Mouse (Mus musculus): ENCODE results near the gene Cd3e. TPM values are rescaled to one million over a fixed set of nuclear protein-coding genes. Genes with fewer than 3 reads are reported as not detected.
A peak's percentile ranks its signal among the peaks of the same experiment; 100 is the strongest.
"Not testable (repeated sequence)": the region's sequence is repeated elsewhere in the genome, so short reads cannot be mapped to it uniquely, and the experiment has no call there.

Gene Cd3e
- polyA plus RNA-seq, 1 experiment from 2014 or later: not detected

- Histone ChIP-seq H3K4me2 (replicated peaks; ENCODE audit: low read depth, low read length) (no peak overlapping the region), H3K36me3 (ENCODE audit: control insufficient read depth, insufficient read depth, low read length) (no peaks in the 10 kb centered on the region), H3K9me3 (ENCODE audit: control insufficient read depth, low read length) (no peaks in the 10 kb centered on the region), H3K27me3 (ENCODE audit: control insufficient read depth, insufficient read depth, low read length) (peaks cover 3% of the 10 kb centered on the region; the same call in 1 of the 2 replicates), H3K27ac (ENCODE audit: low read depth, low read length) (no peak overlapping the region), H3K4me1 (ENCODE audit: control insufficient read depth, insufficient read depth, low read length) (no peaks in the 10 kb centered on the region), H3K4me3 (ENCODE audit: low read length) (no peak overlapping the region), H3K9ac (ENCODE audit: low read depth, low read length) (no peak overlapping the region)
- ATAC-seq (ENCODE audit: low FRiP score, low TSS enrichment): no peak
- 79% methylated on average over 7 of the region's 7 CpGs for WGBS
These were observed 29.6 kb downstream of the Cd3e start for GRCm38 (mm10) chr9:44979806-44980205.

- Histone ChIP-seq H3K9ac (ENCODE audit: low read depth, low read length) (no peak overlapping the region), H3K27me3 (ENCODE audit: control insufficient read depth, insufficient read depth, low read length) (peaks cover 11% of the 10 kb centered on the region; the same call in 1 of the 2 replicates), H3K36me3 (ENCODE audit: control insufficient read depth, insufficient read depth, low read length) (no peaks in the 10 kb centered on the region), H3K4me3 (ENCODE audit: low read length) (no peak overlapping the region), H3K9me3 (ENCODE audit: control insufficient read depth, low read length) (no peaks in the 10 kb centered on the region), H3K4me2 (replicated peaks; ENCODE audit: low read depth, low read length) (no peak overlapping the region), H3K4me1 (ENCODE audit: control insufficient read depth, insufficient read depth, low read length) (no peaks in the 10 kb centered on the region), H3K27ac (ENCODE audit: low read depth, low read length) (no peak overlapping the region)
- no peak for ATAC-seq (ENCODE audit: low FRiP score, low TSS enrichment)
- WGBS: 70% methylated on average over 6 of the region's 6 CpGs
These were observed 31.6 kb downstream of the Cd3e start for GRCm38 (mm10) chr9:44977813-44978212.

GRCm38 (mm10) chr9:44969450-44969849, 40.0 kb downstream of the Cd3e start:
- peaks cover 12% of the 10 kb centered on the region; the same call in 1 of the 2 replicates for H3K27me3 ChIP-seq (ENCODE audit: control insufficient read depth, insufficient read depth, low read length)
- H3K27ac ChIP-seq (ENCODE audit: low read depth, low read length): no peak overlapping the region
- H3K4me3 ChIP-seq (ENCODE audit: low read length): no peak overlapping the region
- H3K9me3 ChIP-seq (ENCODE audit: control insufficient read depth, low read length): no peaks in the 10 kb centered on the region
- no peak overlapping the region for H3K4me2 ChIP-seq (replicated peaks; ENCODE audit: low read depth, low read length)
- no peak for ATAC-seq (ENCODE audit: low FRiP score, low TSS enrichment)
- H3K9ac ChIP-seq (ENCODE audit: low read depth, low read length): no peak overlapping the region
- H3K4me1 ChIP-seq (ENCODE audit: control insufficient read depth, insufficient read depth, low read length): peaks cover 11% of the 10 kb centered on the region
- WGBS: 69% methylated on average over 1 of the region's 1 CpGs
- no peaks in the 10 kb centered on the region for H3K36me3 ChIP-seq (ENCODE audit: control insufficient read depth, insufficient read depth, low read length)

GRCm38 (mm10) chr9:44967763-44968162, 41.7 kb downstream of the Cd3e start:
- not testable (repeated sequence) for ATAC-seq (ENCODE audit: low FRiP score, low TSS enrichment); H3K36me3 ChIP-seq (ENCODE audit: control insufficient read depth, insufficient read depth, low read length)

GRCm38 (mm10) chr9:44966815-44967242, 42.6 kb downstream of the Cd3e start:
- Histone ChIP-seq H3K4me3 (ENCODE audit: low read length) (no peak overlapping the region), H3K4me1 (ENCODE audit: control insufficient read depth, insufficient read depth, low read length) (peaks cover 14% of the 10 kb centered on the region), H3K9me3 (ENCODE audit: control insufficient read depth, low read length) (no peaks in the 10 kb centered on the region), H3K36me3 (ENCODE audit: control insufficient read depth, insufficient read depth, low read length) (peaks cover 6% of the 10 kb centered on the region; the same call in 1 of the 2 replicates), H3K9ac (ENCODE audit: low read depth, low read length) (no peak overlapping the region), H3K27ac (ENCODE audit: low read depth, low read length) (no peak overlapping the region), H3K27me3 (ENCODE audit: control insufficient read depth, insufficient read depth, low read length) (0 out of 2 replicates have a peak, but pooled peaks cover 3% of the 10 kb centered on the region), H3K4me2 (replicated peaks; ENCODE audit: low read depth, low read length) (no peak overlapping the region)
- peak; percentile 43; the same call in 1 of the 2 replicates for ATAC-seq (ENCODE audit: low FRiP score, low TSS enrichment)
- WGBS: 25% methylated on average over 3 of the region's 3 CpGs

More at GRCm38 (mm10) chr9:44967763-44968162, 41.7 kb downstream of the Cd3e start:
- not testable (repeated sequence) for H3K4me3 ChIP-seq (ENCODE audit: low read length); H3K9me3 ChIP-seq (ENCODE audit: control insufficient read depth, low read length); H3K27ac ChIP-seq (ENCODE audit: low read depth, low read length); H3K4me2 ChIP-seq (replicated peaks; ENCODE audit: low read depth, low read length); H3K9ac ChIP-seq (ENCODE audit: low read depth, low read length); H3K27me3 ChIP-seq (ENCODE audit: control insufficient read depth, insufficient read depth, low read length)
- 82% methylated on average over 5 of the region's 5 CpGs for WGBS
- H3K4me1 ChIP-seq (ENCODE audit: control insufficient read depth, insufficient read depth, low read length): peaks cover 14% of the 10 kb centered on the region

- peak overlapping the region; percentile 65 for H3K4me3 ChIP-seq (ENCODE audit: low read length)
- peaks cover 11% of the 10 kb centered on the region for H3K36me3 ChIP-seq (ENCODE audit: control insufficient read depth, insufficient read depth, low read length)
- peak overlapping the region; percentile 19; the same call in 1 of the 2 replicates for H3K9ac ChIP-seq (ENCODE audit: low read depth, low read length)
- 17% methylated on average over 10 of the region's 10 CpGs for WGBS
- H3K4me1 ChIP-seq (ENCODE audit: control insufficient read depth, insufficient read depth, low read length): peaks cover 14% of the 10 kb centered on the region
- ATAC-seq (ENCODE audit: low FRiP score, low TSS enrichment): 0 out of 2 replicates have a peak, but pooled peaks have one; percentile 10
- no peaks in the 10 kb centered on the region for H3K9me3 ChIP-seq (ENCODE audit: control insufficient read depth, low read length)
- H3K4me2 ChIP-seq (replicated peaks; ENCODE audit: low read depth, low read length): peak overlapping the region; percentile 65
- H3K27me3 ChIP-seq (ENCODE audit: control insufficient read depth, insufficient read depth, low read length): 0 out of 2 replicates have a peak, but pooled peaks cover 3% of the 10 kb centered on the region
- no peak overlapping the region for H3K27ac ChIP-seq (ENCODE audit: low read depth, low read length)
These were observed 43.5 kb downstream of the Cd3e start for GRCm38 (mm10) chr9:44965833-44966466.

GRCm38 (mm10) chr9:44965126-44965832, 44.1 kb downstream of the Cd3e start, which contains the start of gene Ube4a:
Ube4a (minus strand) TSS chr9:44965600.
- H3K4me3 ChIP-seq (ENCODE audit: low read length): peak within 1 kb of the TSS; percentile 65
- peak within 1 kb of the TSS; percentile 64 for H3K9ac ChIP-seq (ENCODE audit: low read depth, low read length)
- H3K36me3 ChIP-seq (ENCODE audit: control insufficient read depth, insufficient read depth, low read length): peaks cover 13% of the 10 kb centered on the region
- H3K4me2 ChIP-seq (replicated peaks; ENCODE audit: low read depth, low read length): peak within 1 kb of the TSS; percentile 87
- no peak within 1 kb of the TSS for H3K27ac ChIP-seq (ENCODE audit: low read depth, low read length)
- no peaks in the 10 kb centered on the region for H3K9me3 ChIP-seq (ENCODE audit: control insufficient read depth, low read length)
- ATAC-seq (ENCODE audit: low FRiP score, low TSS enrichment): peak; percentile 96
- H3K4me1 ChIP-seq (ENCODE audit: control insufficient read depth, insufficient read depth, low read length): peaks cover 14% of the 10 kb centered on the region
- WGBS: 1% methylated on average over 39 of the region's 39 CpGs
- 0 out of 2 replicates have a peak, but pooled peaks cover under 1% of the 10 kb centered on the region for H3K27me3 ChIP-seq (ENCODE audit: control insufficient read depth, insufficient read depth, low read length)

GRCm38 (mm10) chr9:44954432-44954831, 55.0 kb downstream of the Cd3e start:
- Histone ChIP-seq H3K36me3 (ENCODE audit: control insufficient read depth, insufficient read depth, low read length) (peaks cover 64% of the 10 kb centered on the region), H3K27ac (ENCODE audit: low read depth, low read length) (no peak overlapping the region), H3K4me3 (ENCODE audit: low read length) (no peak overlapping the region), H3K9me3 (ENCODE audit: control insufficient read depth, low read length) (no peaks in the 10 kb centered on the region), H3K27me3 (ENCODE audit: control insufficient read depth, insufficient read depth, low read length) (no peaks in the 10 kb centered on the region), H3K4me2 (replicated peaks; ENCODE audit: low read depth, low read length) (no peak overlapping the region), H3K9ac (ENCODE audit: low read depth, low read length) (no peak overlapping the region), H3K4me1 (ENCODE audit: control insufficient read depth, insufficient read depth, low read length) (no peaks in the 10 kb centered on the region)
- no peak for ATAC-seq (ENCODE audit: low FRiP score, low TSS enrichment)
- WGBS: 89% methylated on average over 3 of the region's 3 CpGs

All from kidney, embryonic 14.5 days (tissue).